Mouse (Mus musculus): ENCODE data around the gene Dgkh.

The Dgkh gene

DNA sequence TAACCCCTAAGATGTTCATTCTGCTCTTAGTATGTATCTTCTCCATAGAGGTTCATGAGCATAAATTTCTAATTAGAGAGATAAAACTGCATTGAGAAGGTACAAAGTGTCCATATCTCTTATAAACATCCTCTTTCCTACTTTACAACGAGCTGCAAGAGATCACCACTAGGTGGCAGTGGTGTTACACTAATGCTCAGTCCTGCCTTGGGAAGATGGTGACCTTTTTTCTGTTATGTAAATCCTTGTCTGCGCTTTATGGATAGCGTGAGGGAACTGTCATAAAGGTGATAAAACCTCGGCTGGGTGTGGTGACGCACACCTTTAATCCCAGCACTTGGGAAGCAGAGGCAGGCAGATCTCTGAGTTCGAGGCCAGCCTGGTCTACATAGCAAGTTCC, 64.3 kb downstream of the Dgkh start:
- peak; percentile 94 for DNase-seq

GRCm38 (mm10) chr14:78667763-78668162, 64.8 kb downstream of the Dgkh start:
- no peak for DNase-seq

DNA sequence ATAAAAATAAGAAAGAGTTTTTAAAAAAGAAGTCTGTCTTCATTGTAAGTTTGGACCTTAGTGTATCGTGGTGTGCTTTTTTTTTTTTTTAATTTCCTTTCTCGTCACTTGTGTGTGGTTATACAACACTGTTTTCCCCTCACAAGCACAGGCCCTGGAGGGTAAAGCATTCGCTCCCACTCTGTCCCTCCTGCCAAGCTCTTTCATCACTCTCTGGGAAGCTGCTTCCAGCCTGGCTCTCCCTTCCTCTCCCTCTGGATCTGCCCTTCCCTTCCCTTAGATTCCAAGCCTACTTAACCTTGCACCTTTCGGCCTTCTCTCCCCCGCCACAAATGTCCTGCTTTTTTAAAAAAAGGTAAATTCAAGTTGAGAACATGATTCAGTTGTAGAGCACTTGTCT, 69.9 kb downstream of the Dgkh start:
- DNase-seq = no peak

DNA sequence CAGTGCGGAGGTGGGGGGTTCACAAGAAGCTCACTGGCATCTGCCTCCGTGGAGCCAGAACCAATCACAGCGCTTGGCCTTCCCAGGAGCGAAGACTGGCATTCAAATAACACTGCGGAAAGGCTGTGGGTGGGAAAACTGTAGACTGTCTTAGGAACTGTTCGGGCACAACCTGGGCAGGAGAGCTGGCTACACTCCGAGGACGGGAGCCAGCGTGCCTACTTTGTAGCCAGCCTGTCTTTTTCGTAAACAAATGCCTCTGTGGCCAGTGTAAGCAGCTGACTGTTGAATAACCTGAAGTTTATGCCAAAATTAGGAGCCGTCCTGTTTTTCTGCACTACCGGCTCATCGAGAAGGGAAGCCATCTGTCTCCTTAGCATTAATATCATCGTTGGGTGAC, 71.1 kb downstream of the Dgkh start:
- DNase-seq = peak; percentile 51

- no peak for DNase-seq
Measured at GRCm38 (mm10) chr14:78658697-78659096, 73.9 kb downstream of the Dgkh start.

- DNase-seq = no peak
Measured at GRCm38 (mm10) chr14:78656832-78657626, 75.5 kb downstream of the Dgkh start.

- no peak for DNase-seq
Measured at GRCm38 (mm10) chr14:78654939-78655556, 77.5 kb downstream of the Dgkh start.

DNA sequence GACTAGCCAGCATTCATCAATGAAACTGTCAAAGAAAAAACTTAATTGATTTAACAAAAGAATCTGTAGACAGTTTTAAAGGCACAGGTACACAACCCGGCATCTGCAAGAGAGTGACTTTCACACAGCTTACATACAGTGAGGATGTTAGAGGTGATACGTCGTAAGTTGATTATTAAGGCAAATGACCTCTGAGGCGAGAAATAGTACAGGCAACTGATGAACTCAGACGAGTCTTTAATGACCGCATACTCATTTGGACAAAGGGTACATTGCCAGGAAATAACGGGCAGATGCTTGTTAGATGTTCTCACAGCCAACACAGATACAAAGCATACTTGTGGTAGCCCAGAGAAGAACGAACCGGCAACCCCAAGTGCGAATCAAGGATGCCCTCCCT, 78.4 kb downstream of the Dgkh start:
- no peak for DNase-seq

DNA sequence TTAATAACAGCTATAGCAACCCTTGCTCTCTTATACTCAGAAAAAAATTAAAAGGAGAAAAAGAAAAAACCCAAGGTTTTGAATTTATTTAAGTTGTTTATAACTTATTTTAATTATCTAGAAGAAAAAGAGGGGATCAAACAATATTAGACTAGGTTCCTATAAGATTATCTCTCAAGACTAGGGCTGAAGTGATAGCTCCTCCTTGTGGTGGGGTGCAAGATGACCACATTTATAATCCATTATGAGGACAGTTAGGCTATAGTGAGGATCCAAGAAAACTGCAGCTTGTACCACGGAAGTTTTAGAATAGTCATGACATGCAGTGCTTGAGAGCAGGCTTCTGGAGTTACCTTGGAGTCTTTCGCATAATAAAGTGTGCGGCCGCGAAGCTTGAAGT, 79.2 kb downstream of the Dgkh start:
- DNase-seq = no peak

DNA sequence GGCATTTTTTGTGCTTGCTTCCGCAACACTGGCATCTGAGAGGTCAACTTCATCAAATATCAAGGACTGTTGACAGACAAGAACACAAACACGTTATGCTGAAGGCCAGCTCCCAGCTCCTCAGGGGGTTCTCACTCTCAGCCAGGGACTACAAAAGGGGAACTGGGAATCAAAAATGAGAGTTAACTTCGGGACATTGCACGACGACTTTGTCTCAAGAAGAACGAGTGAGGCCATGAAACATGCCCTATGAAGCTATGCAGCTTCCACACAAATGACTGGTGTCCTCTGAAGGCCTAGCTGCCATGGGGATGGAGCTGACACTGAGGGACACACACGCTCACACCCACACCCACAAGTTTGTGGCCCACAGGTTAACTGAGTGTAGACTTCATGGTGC, 80.9 kb downstream of the Dgkh start:
- DNase-seq = no peak

DNA sequence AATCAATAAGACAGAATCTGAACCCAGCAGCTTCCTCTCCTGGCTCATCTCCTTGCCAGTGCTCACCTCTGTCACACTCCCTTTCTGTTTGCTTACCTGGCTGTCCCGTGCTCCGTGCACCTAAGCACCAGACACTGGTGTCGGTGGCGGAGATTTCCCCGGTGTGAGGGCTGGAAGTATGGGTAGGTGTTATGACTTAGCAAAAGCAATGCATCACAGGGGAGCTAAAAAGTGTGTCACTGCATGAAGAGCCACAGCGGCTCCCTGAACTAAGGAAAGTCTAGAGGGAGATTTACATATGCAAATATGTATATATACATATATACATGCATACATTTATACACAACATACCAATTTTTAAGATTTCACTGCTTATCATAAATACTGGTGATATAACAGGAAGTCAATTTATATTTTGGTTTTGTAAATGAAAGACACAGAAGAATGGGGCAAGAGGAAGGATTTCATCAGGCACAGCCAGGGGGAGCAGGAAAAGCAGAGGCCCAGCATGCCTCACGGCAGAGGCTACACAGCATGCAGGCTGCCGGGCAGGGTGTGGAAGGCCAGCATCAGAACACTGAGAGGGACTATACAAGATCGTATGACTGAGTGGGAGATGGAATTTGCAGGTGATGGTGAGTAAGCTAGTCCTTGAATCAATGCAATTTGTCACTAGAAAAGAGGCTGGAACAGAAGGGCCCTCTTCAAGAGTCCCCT, 82.0 kb downstream of the Dgkh start:
- DNase-seq = no peak

- no peak for DNase-seq
Measured at GRCm38 (mm10) chr14:78649525-78650274, 82.9 kb downstream of the Dgkh start.

DNA sequence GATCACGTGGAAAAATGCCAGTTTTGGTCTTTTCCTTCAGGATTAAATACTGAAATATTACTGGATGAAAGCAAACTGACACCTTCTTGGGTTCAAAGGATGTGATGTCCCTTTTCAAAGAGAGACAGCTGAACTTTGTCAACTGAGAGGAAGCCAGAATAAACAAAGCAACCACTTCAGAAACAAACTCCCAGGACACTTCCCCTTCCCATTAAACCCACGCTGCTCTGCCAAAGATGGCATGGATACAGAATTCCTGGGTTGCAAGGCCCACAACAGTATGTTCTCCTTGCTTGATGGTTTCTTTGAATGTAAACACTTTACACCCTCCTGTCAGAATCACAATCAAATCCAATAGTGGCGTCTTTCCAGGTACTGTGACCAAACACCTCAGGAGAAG, 87.0 kb downstream of the Dgkh start:
- DNase-seq = no peak

DNA sequence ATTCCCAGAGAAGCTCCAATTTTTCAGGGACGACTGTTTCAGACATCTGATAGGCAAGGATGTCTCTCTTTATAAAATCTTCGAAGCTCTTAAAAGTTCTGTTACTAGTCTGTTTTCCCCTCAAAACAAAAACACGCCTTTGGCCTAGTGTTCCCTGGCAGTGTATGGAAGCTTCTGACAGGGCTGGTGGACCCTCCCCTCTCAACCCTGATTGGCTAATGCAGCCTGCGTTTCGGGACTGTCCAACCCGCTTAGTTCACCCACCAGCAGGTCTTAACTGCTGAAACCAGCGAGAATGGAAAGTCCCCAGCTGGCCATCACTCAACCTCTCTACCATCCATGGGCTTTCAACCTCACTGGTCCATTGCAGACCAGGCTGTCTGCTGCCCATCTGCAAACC, 91.3 kb downstream of the Dgkh start:
- DNase-seq = no peak

- DNase-seq = no peak
Measured at GRCm38 (mm10) chr14:78639691-78640090, 92.9 kb downstream of the Dgkh start.

GRCm38 (mm10) chr14:78635612-78636400, 96.8 kb downstream of the Dgkh start:
- DNase-seq = no peak

GRCm38 (mm10) chr14:78632747-78633146, 99.8 kb downstream of the Dgkh start:
- no peak for DNase-seq

DNA sequence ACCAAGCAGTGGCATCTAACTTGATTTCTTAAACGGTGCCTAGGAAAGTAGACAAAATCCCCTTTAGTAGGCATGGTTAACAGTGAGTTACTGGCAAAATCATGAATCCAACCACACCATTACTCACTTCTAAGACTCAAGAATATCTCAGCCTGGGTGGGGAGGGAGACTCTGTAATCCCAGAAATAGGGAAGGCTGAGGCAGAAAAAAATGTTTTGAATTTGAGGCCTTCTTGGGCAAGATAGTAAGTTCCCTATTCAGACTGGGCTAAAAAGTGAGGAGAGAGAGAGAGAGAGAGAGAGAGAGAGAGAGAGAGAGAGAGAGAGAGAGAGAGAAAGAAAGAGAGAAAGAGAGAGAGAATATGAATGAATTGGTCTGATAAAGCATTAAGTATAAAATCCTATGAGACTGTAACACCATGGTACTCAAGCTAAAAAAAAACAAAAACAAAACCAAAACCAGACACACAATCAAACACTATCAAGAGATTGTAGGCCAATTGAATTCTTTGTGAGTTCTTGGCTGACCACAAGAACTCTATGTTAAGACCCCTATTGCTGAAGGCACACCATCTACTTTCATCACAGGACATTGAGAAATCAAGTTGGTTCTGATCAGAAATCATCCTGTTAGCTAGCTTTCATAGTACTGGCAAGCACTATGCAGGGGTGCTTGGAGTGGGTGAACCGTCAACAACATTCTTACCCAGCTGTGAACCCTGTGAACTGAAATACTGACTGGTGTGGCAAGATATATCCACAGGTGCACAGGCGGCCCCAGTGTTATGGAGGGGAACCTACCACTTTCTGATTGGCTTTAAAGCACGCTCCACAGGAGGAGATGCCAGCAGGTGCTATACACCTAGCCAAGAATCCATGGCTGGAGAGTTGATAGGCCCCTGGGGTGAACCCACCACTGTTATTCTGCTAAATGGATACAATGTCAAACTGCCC, 101.4 kb downstream of the Dgkh start:
- DNase-seq = no peak

- DNase-seq = peak; percentile 48
Measured at GRCm38 (mm10) chr14:78627516-78628275, 104.9 kb downstream of the Dgkh start.

DNA sequence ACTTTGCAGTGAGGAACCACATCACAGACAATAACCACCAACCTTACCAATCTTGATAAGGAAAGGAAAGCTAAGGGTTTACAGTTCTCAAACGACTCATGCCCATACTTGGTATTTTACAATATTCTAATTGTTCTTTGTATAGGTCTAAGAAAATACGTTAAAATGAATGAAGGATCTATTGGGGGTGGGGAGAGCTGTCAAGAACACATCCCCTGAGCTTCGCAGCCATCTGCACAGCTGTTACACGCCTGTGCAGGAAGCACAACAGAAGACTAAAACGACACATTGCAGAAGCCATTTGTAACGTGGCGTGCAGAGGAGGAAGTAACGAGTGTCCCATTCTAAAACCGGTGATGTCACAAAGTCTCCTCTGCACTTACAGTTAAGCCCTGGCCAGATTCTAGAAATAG, 113.7 kb downstream of the Dgkh start:
- DNase-seq = no peak
